Mouse (Mus musculus): ENCODE data around the gene Dcdc2a.

DNA sequence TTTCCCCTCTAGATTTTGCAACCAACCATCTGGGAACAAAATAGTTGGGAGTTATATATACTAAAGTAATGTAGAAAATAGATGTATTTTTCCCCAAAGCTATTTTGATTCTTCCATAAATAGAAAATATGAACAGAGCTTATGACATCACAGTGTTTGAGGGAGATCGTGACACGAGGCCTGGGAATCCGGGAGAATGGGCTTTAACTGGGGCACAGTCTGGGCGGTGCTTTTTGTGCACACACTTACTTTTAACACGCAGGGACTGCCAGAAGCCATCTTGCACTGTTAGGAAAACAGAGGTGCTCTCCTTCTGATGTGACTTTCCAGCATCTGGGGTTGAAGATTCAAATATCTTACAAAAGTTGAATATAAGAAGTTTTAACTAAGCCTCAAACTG, 151.1 kb downstream of the Dcdc2a start:
- TF ChIP-seq POLR2A (IDR thresholded peaks at IDR 0.05; ENCODE audit: extremely low read depth, insufficient read depth, low read length) (no peak), CTCF (IDR thresholded peaks at IDR 0.05; ENCODE audit: extremely low read depth, insufficient read depth, low read length) (no peak)

Data from cortical plate, adult 2 months (tissue).